Mouse (Mus musculus): ENCODE data around the gene Rnf38. TPM values are rescaled to one million over a fixed set of nuclear protein-coding genes. Genes with fewer than 3 reads are reported as not detected.

The Rnf38 gene
- total and polyA plus RNA-seq, 2 experiments: 6.7 to 23.5 TPM

GRCm38 (mm10) chr4:44172676-44173075, 60.9 kb downstream of the Rnf38 start:
- no peaks in the 10 kb centered on the region for H3K36me3 ChIP-seq (ENCODE audit: control insufficient read depth, insufficient read depth, low read length)
- no peak overlapping the region for H3K27ac ChIP-seq (replicated peaks; ENCODE audit: insufficient read depth, low read depth, low read length)
- WGBS: 27% methylated on average over 5 of the region's 5 CpGs
- H3K9ac ChIP-seq (ENCODE audit: low read depth, low read length): no peak overlapping the region
- DNase-seq (ENCODE audit: extremely low read depth, low read depth, low spot score): peak; percentile 28
- H3K4me3 ChIP-seq (ENCODE audit: insufficient read depth, low read depth, low read length): no peak overlapping the region
- TF ChIP-seq POLR2A (IDR thresholded peaks at IDR 0.05; ENCODE audit: extremely low read depth, insufficient read depth, low read length) (no peak), CTCF (IDR thresholded peaks at IDR 0.05; ENCODE audit: low read depth, low read length) (no peak)
- H3K79me2 ChIP-seq (ENCODE audit: control insufficient read depth, insufficient read depth, low read length): no peaks in the 10 kb centered on the region
- peaks cover 3% of the 10 kb centered on the region; the same call in 1 of the 2 replicates for H3K4me1 ChIP-seq (ENCODE audit: control insufficient read depth, insufficient read depth, low read length)
- no peaks in the 10 kb centered on the region for H3K27me3 ChIP-seq (ENCODE audit: control insufficient read depth, insufficient read depth, low read length)

GRCm38 (mm10) chr4:44169884-44170283, 63.7 kb downstream of the Rnf38 start:
- H3K36me3 ChIP-seq (ENCODE audit: control insufficient read depth, insufficient read depth, low read length): no peaks in the 10 kb centered on the region
- H3K9ac ChIP-seq (ENCODE audit: low read depth, low read length): no peak overlapping the region
- no peaks in the 10 kb centered on the region for H3K27me3 ChIP-seq (ENCODE audit: control insufficient read depth, insufficient read depth, low read length)
- TF ChIP-seq POLR2A (IDR thresholded peaks at IDR 0.05; ENCODE audit: extremely low read depth, insufficient read depth, low read length) (no peak), CTCF (IDR thresholded peaks at IDR 0.05; ENCODE audit: low read depth, low read length) (no peak)
- WGBS: 81% methylated on average over 3 of the region's 3 CpGs
- no peak for DNase-seq (ENCODE audit: extremely low read depth, low read depth, low spot score)
- peaks cover 3% of the 10 kb centered on the region; the same call in 1 of the 2 replicates for H3K4me1 ChIP-seq (ENCODE audit: control insufficient read depth, insufficient read depth, low read length)
- H3K4me3 ChIP-seq (ENCODE audit: insufficient read depth, low read depth, low read length): no peak overlapping the region
- no peaks in the 10 kb centered on the region for H3K79me2 ChIP-seq (ENCODE audit: control insufficient read depth, insufficient read depth, low read length)
- no peak overlapping the region for H3K27ac ChIP-seq (replicated peaks; ENCODE audit: insufficient read depth, low read depth, low read length)

DNA sequence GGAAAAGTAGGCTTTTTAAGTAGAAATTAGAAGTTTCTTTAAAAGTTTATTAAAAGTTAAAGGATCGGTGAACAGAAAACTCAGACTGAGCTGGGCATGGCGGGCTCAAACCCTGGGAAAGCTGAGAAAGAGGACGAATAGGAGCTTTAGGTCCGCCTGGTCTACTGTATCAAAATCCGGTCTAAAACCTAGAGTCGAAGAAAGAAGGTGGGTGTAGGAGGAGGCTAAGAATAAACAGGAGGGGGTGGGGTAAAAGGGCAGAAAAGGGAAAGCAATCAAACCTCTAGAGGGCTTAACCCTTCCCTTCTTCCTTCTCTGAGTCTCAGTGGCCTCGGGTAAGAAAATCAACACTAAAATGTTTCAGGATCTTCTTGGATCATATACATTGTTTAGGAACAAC, 64.8 kb downstream of the Rnf38 start:
- peak overlapping the region; percentile 51 for H3K27ac ChIP-seq (replicated peaks; ENCODE audit: insufficient read depth, low read depth, low read length)
- H3K4me1 ChIP-seq (ENCODE audit: control insufficient read depth, insufficient read depth, low read length): peaks cover 3% of the 10 kb centered on the region; the same call in 1 of the 2 replicates

GRCm38 (mm10) chr4:44168231-44168647, 65.3 kb downstream of the Rnf38 start:
- H3K4me1 ChIP-seq (ENCODE audit: control insufficient read depth, insufficient read depth, low read length): peaks cover 3% of the 10 kb centered on the region; the same call in 1 of the 2 replicates
- peak overlapping the region; percentile 70 for H3K4me3 ChIP-seq (ENCODE audit: insufficient read depth, low read depth, low read length)
- no peaks in the 10 kb centered on the region for H3K27me3 ChIP-seq (ENCODE audit: control insufficient read depth, insufficient read depth, low read length)
- TF ChIP-seq POLR2A (IDR thresholded peaks at IDR 0.05; ENCODE audit: extremely low read depth, insufficient read depth, low read length) (peak; percentile 83; the same call in 1 of the 2 replicates), CTCF (IDR thresholded peaks at IDR 0.05; ENCODE audit: low read depth, low read length) (no peak)
- no peaks in the 10 kb centered on the region for H3K79me2 ChIP-seq (ENCODE audit: control insufficient read depth, insufficient read depth, low read length)
- peak overlapping the region; percentile 66 for H3K9ac ChIP-seq (ENCODE audit: low read depth, low read length)
- WGBS: 0% methylated on average over 25 of the region's 34 CpGs
- H3K27ac ChIP-seq (replicated peaks; ENCODE audit: insufficient read depth, low read depth, low read length): peak overlapping the region; percentile 57
- DNase-seq (ENCODE audit: extremely low read depth, low read depth, low spot score): peak; percentile 79
- H3K36me3 ChIP-seq (ENCODE audit: control insufficient read depth, insufficient read depth, low read length): no peaks in the 10 kb centered on the region

More for the DNA sequence above, 64.8 kb downstream of the Rnf38 start:
- H3K9ac ChIP-seq (ENCODE audit: low read depth, low read length): no peak overlapping the region
- no peak for TF ChIP-seq POLR2A (IDR thresholded peaks at IDR 0.05; ENCODE audit: extremely low read depth, insufficient read depth, low read length)
- no peak for TF ChIP-seq CTCF (IDR thresholded peaks at IDR 0.05; ENCODE audit: low read depth, low read length)
- WGBS: 21% methylated on average over 7 of the region's 7 CpGs
- no peaks in the 10 kb centered on the region for H3K79me2 ChIP-seq (ENCODE audit: control insufficient read depth, insufficient read depth, low read length)
- no peaks in the 10 kb centered on the region for H3K36me3 ChIP-seq (ENCODE audit: control insufficient read depth, insufficient read depth, low read length)
- no peak for DNase-seq (ENCODE audit: extremely low read depth, low read depth, low spot score)
- H3K4me3 ChIP-seq (ENCODE audit: insufficient read depth, low read depth, low read length): no peak overlapping the region
- H3K27me3 ChIP-seq (ENCODE audit: control insufficient read depth, insufficient read depth, low read length): no peaks in the 10 kb centered on the region

- Histone ChIP-seq H3K36me3 (ENCODE audit: control insufficient read depth, insufficient read depth, low read length) (no peaks in the 10 kb centered on the region), H3K79me2 (ENCODE audit: control insufficient read depth, insufficient read depth, low read length) (no peaks in the 10 kb centered on the region; the same call in 1 of the 2 replicates), H3K4me1 (ENCODE audit: control insufficient read depth, insufficient read depth, low read length) (peaks cover 3% of the 10 kb centered on the region; the same call in 1 of the 2 replicates), H3K27ac (replicated peaks; ENCODE audit: insufficient read depth, low read depth, low read length) (peak overlapping the region; percentile 78), H3K27me3 (ENCODE audit: control insufficient read depth, insufficient read depth, low read length) (no peaks in the 10 kb centered on the region), H3K4me3 (ENCODE audit: insufficient read depth, low read depth, low read length) (peak overlapping the region; percentile 90), H3K9ac (ENCODE audit: low read depth, low read length) (peak overlapping the region; percentile 88)
- TF ChIP-seq CTCF (IDR thresholded peaks at IDR 0.05; ENCODE audit: low read depth, low read length) (0 out of 2 replicates have a peak, but pooled peaks have one; percentile 16), POLR2A (IDR thresholded peaks at IDR 0.05; ENCODE audit: extremely low read depth, insufficient read depth, low read length) (peak; percentile 38; the same call in 1 of the 2 replicates)
- WGBS: under 1% methylated on average over 93 of the region's 95 CpGs
- peak; percentile 57 for DNase-seq (ENCODE audit: extremely low read depth, low read depth, low spot score)
Observed at GRCm38 (mm10) chr4:44167397-44168121, 66.0 kb downstream of the Rnf38 start.
